Mouse (Mus musculus): ENCODE measurements around the gene Rbfox2. TPM values are rescaled to one million over a fixed set of nuclear protein-coding genes. Genes with fewer than 3 reads are reported as not detected.

Rbfox2 gene
- polyA plus RNA-seq (2014; fragmentation: Illumina TruSeq; extraction: RNeasy Lipid Tissue Mini Kit (QIAGEN cat#74804); ENCODE audit: low read depth, low replicate concordance): 11.8 TPM

GRCm38 (mm10) chr15:77306547-77307261 is at the start of gene Rbfox2:
Rbfox2 (minus strand) TSS chr15:77307004.

GRCm38 (mm10) chr15:77050570-77050969 is 256.2 kb downstream of the Rbfox2 start, which contains the start of gene Mb:
Mb (minus strand) TSS chr15:77050670.

GRCm38 (mm10) chr15:77044597-77045320 is 262.0 kb downstream of the Rbfox2 start, which contains the start of gene Apol6:
Apol6 (plus strand) TSS chr15:77044729.

Other genes with a start within 250 kb of the Rbfox2 start
- gene Apol7a, start 92.1 kb upstream of the Rbfox2 start, polyA plus RNA-seq (2014; fragmentation: Illumina TruSeq; extraction: RNeasy Lipid Tissue Mini Kit (QIAGEN cat#74804); ENCODE audit: low read depth, low replicate concordance): 0.28 TPM
- not detected for gene Apol9a, start 104.1 kb upstream of the Rbfox2 start, polyA plus RNA-seq (2014; fragmentation: Illumina TruSeq; extraction: RNeasy Lipid Tissue Mini Kit (QIAGEN cat#74804); ENCODE audit: low read depth, low replicate concordance)
- 17.6 TPM for gene Apol7b, start 140.5 kb upstream of the Rbfox2 start, polyA plus RNA-seq (2014; fragmentation: Illumina TruSeq; extraction: RNeasy Lipid Tissue Mini Kit (QIAGEN cat#74804); ENCODE audit: low read depth, low replicate concordance)
- gene Apol10a, start 170.0 kb upstream of the Rbfox2 start, polyA plus RNA-seq (2014; fragmentation: Illumina TruSeq; extraction: RNeasy Lipid Tissue Mini Kit (QIAGEN cat#74804); ENCODE audit: low read depth, low replicate concordance): 0.63 TPM
- 0.21 TPM for gene Apol11a, start 201.3 kb upstream of the Rbfox2 start, polyA plus RNA-seq (2014; fragmentation: Illumina TruSeq; extraction: RNeasy Lipid Tissue Mini Kit (QIAGEN cat#74804); ENCODE audit: low read depth, low replicate concordance)
- 2.1 TPM for gene Apol7c, start 226.3 kb upstream of the Rbfox2 start, polyA plus RNA-seq (2014; fragmentation: Illumina TruSeq; extraction: RNeasy Lipid Tissue Mini Kit (QIAGEN cat#74804); ENCODE audit: low read depth, low replicate concordance)